Mouse (Mus musculus) limb, embryonic 12.5 days (tissue): ENCODE measurements around the gene Adcy7. TPM values are rescaled to one million over a fixed set of nuclear protein-coding genes. Genes with fewer than 3 reads are reported as not detected.

Source experiments
- ATAC-seq: fragments of 200-750 bp; cut with Nextera tagmentation; 2 replicates; pipeline ENCODE4 v1.8.0; 2017; ENCODE audit warnings: low read depth, moderate TSS enrichment; ENCODE audit not compliant: insufficient number of reproducible peaks, insufficient read depth, low FRiP score, low TSS enrichment
- H3K27ac ChIP-seq: fragments of 300-500 bp; sonication (generic); 2 replicates; pipeline ENCODE4 v1.5.1; 2016; ENCODE audit warnings: mild to moderate bottlenecking, moderate library complexity
- H3K27me3 ChIP-seq: fragments of 300-500 bp; sonication (generic); 2 replicates; pipeline ENCODE4 v1.6.1; 2016; ENCODE audit warnings: mild to moderate bottlenecking, moderate library complexity
- H3K36me3 ChIP-seq: fragments of 300-500 bp; sonication (generic); 2 replicates; pipeline ENCODE4 v1.6.1; 2016; ENCODE audit warnings: mild to moderate bottlenecking, moderate library complexity
- H3K4me1 ChIP-seq: fragments of 300-500 bp; sonication (generic); replicated peaks from 2 replicates; pipeline ENCODE4 v1.6.1; 2016
- H3K4me2 ChIP-seq: fragments of 300-500 bp; sonication (generic); 2 replicates; pipeline ENCODE4 v1.6.1; 2016; ENCODE audit warnings: mild to moderate bottlenecking, moderate library complexity
- H3K4me3 ChIP-seq: fragments of 300-500 bp; sonication (generic); replicated peaks from 2 replicates; pipeline ENCODE4 v1.5.1; 2016; ENCODE audit warnings: mild to moderate bottlenecking
- H3K9ac ChIP-seq: fragments of 300-500 bp; sonication (generic); replicated peaks from 2 replicates; pipeline ENCODE4 v1.6.1; 2016; ENCODE audit warnings: mild to moderate bottlenecking, moderate library complexity
- H3K9me3 ChIP-seq: fragments of 300-500 bp; sonication (generic); 2 replicates; pipeline ENCODE4 v1.6.1; 2016; ENCODE audit warnings: mild to moderate bottlenecking, moderate library complexity
- WGBS: fragments of 180-500 bp; shearing (Covaris S2); methylation state at CpG from one replicate; pipeline ENCODE4 v1.1.7; 2016; 5-methylcytosine and 5-hydroxymethylcytosine counted together
- polyA plus RNA-seq: library from polyadenylated mRNA; unstranded; fragments of >200 nt; fragmentation: Nextera tagmentation; extraction: Ambion mirVana; gene quantifications from 2 replicates; pipeline ENCODE4 v1.2.1, GENCODE M21; 2016

The Adcy7 gene
- polyA plus RNA-seq, 1 experiment from 2014 or later: 4.4 TPM

DNA sequence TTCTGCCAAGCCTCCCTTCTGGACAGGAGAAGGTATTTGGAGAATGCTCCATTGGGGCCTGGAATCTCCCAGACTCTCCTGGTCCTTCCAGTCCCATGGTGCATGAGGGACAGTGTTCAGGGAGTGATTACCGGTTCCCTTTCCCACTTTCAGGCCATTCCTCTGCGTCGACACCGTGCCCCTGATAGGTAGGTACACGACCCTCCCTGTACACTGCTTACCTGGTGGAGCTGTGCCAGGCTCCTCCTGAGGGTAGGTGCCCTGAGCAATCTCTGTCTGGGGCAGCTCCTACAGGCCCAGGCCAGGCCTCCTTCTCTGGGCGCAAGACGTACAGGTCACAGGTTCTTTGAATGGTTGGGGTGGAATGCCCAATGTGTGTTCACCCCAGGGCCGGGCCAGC lies 45.9 kb downstream of the Adcy7 start:
- no peaks in the 10 kb centered on the region for H3K27me3 ChIP-seq
- no peak overlapping the region for H3K9ac ChIP-seq
- no peaks in the 10 kb centered on the region for H3K36me3 ChIP-seq
- H3K27ac ChIP-seq: no peak overlapping the region
- no peaks in the 10 kb centered on the region for H3K9me3 ChIP-seq
- no peak overlapping the region for H3K4me2 ChIP-seq
- WGBS: 93% methylated on average over 8 of the region's 8 CpGs
- no peak for ATAC-seq
- no peak overlapping the region for H3K4me3 ChIP-seq
- peaks cover 13% of the 10 kb centered on the region for H3K4me1 ChIP-seq

GRCm38 (mm10) chr8:88320134-88320533 lies 47.9 kb downstream of the Adcy7 start:
- no peak overlapping the region for H3K4me3 ChIP-seq
- no peak overlapping the region for H3K9ac ChIP-seq
- 94% methylated on average over 6 of the region's 6 CpGs for WGBS
- no peaks in the 10 kb centered on the region for H3K27me3 ChIP-seq
- no peaks in the 10 kb centered on the region for H3K9me3 ChIP-seq
- H3K4me1 ChIP-seq: peaks cover 13% of the 10 kb centered on the region
- H3K27ac ChIP-seq: no peak overlapping the region
- peaks cover 13% of the 10 kb centered on the region; the same call in 1 of the 2 replicates for H3K36me3 ChIP-seq
- H3K4me2 ChIP-seq: no peak overlapping the region
- no peak for ATAC-seq

- WGBS: 87% methylated on average over 5 of the region's 5 CpGs
These were observed 49.2 kb downstream of the Adcy7 start for GRCm38 (mm10) chr8:88321387-88321786.

DNA sequence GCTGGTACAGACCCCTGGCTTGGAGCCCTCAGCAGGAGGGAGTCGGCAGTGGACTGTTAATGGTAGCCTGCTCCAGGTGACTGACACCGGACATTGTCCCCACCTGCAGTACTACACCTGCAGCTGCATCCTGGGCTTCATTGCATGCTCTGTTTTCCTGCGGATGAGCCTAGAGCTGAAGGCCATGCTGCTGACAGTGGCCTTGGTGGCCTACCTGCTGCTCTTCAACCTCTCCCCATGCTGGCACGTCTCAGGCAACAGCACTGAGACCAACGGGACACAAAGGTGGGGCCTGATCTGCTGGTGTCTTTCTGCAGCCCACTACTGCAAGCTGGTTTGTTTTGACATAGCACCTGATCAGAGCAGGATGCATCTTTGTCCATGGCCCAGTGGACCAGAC lies 51.3 kb downstream of the Adcy7 start:
- Histone ChIP-seq H3K4me2 (no peak overlapping the region), H3K4me1 (no peaks in the 10 kb centered on the region), H3K9me3 (no peaks in the 10 kb centered on the region), H3K4me3 (no peak overlapping the region), H3K27ac (no peak overlapping the region), H3K27me3 (no peaks in the 10 kb centered on the region), H3K36me3 (peaks cover 47% of the 10 kb centered on the region), H3K9ac (no peak overlapping the region)
- no peak for ATAC-seq
- 82% methylated on average over 5 of the region's 5 CpGs for WGBS

More at GRCm38 (mm10) chr8:88321387-88321786, 49.2 kb downstream of the Adcy7 start:
- no peak overlapping the region for H3K4me2 ChIP-seq
- H3K27ac ChIP-seq: no peak overlapping the region
- H3K4me3 ChIP-seq: no peak overlapping the region
- H3K36me3 ChIP-seq: peaks cover 26% of the 10 kb centered on the region
- H3K27me3 ChIP-seq: no peaks in the 10 kb centered on the region
- H3K9ac ChIP-seq: no peak overlapping the region
- H3K4me1 ChIP-seq: peaks cover 13% of the 10 kb centered on the region
- ATAC-seq: no peak
- H3K9me3 ChIP-seq: no peaks in the 10 kb centered on the region

GRCm38 (mm10) chr8:88324760-88325159 lies 52.6 kb downstream of the Adcy7 start:
- H3K36me3 ChIP-seq: peaks cover 60% of the 10 kb centered on the region
- 84% methylated on average over 11 of the region's 11 CpGs for WGBS

GRCm38 (mm10) chr8:88325251-88325650 lies 53.0 kb downstream of the Adcy7 start:
- no peaks in the 10 kb centered on the region for H3K27me3 ChIP-seq
- H3K4me3 ChIP-seq: no peak overlapping the region
- 29% methylated on average over 5 of the region's 5 CpGs for WGBS
- H3K27ac ChIP-seq: no peak overlapping the region
- no peak overlapping the region for H3K9ac ChIP-seq
- no peak overlapping the region for H3K4me2 ChIP-seq
- no peak for ATAC-seq
- H3K9me3 ChIP-seq: no peaks in the 10 kb centered on the region
- no peaks in the 10 kb centered on the region for H3K4me1 ChIP-seq
- H3K36me3 ChIP-seq: peaks cover 64% of the 10 kb centered on the region

More at GRCm38 (mm10) chr8:88324760-88325159, 52.6 kb downstream of the Adcy7 start:
- Histone ChIP-seq H3K4me2 (no peak overlapping the region), H3K27ac (no peak overlapping the region), H3K9ac (no peak overlapping the region), H3K4me1 (no peaks in the 10 kb centered on the region), H3K27me3 (no peaks in the 10 kb centered on the region), H3K9me3 (no peaks in the 10 kb centered on the region), H3K4me3 (no peak overlapping the region)
- no peak for ATAC-seq

- H3K9me3 ChIP-seq: no peaks in the 10 kb centered on the region
- H3K27ac ChIP-seq: no peak overlapping the region
- H3K4me1 ChIP-seq: no peaks in the 10 kb centered on the region
- H3K27me3 ChIP-seq: no peaks in the 10 kb centered on the region
- WGBS: 90% methylated on average over 5 of the region's 5 CpGs
- H3K36me3 ChIP-seq: peaks cover 69% of the 10 kb centered on the region
- H3K4me3 ChIP-seq: no peak overlapping the region
- no peak overlapping the region for H3K4me2 ChIP-seq
- ATAC-seq: no peak
- H3K9ac ChIP-seq: no peak overlapping the region
These were observed 53.6 kb downstream of the Adcy7 start for GRCm38 (mm10) chr8:88325795-88326194.

DNA sequence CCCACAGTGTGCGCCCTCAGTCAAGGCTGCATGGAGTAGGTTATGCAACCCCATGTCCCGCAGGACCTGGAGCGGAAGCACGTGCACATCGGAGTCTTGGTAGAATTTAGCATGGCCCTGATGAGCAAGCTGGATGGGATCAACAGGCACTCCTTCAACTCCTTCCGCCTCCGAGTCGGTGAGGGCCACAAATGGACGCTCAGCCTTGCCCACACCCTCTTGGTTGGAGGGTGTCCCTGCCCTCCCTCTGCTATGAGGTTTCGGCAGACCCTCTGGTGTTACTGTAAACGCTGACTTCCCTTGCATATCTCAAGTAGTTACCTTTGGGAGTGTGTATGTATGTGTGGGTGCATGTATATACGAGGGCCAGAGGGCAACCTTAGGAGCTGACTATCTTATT lies 54.1 kb downstream of the Adcy7 start:
- no peak for ATAC-seq
- H3K9me3 ChIP-seq: no peaks in the 10 kb centered on the region
- H3K4me3 ChIP-seq: no peak overlapping the region
- H3K4me2 ChIP-seq: no peak overlapping the region
- 94% methylated on average over 12 of the region's 12 CpGs for WGBS
- H3K9ac ChIP-seq: no peak overlapping the region
- H3K27ac ChIP-seq: no peak overlapping the region
- H3K36me3 ChIP-seq: peaks cover 73% of the 10 kb centered on the region
- H3K4me1 ChIP-seq: no peaks in the 10 kb centered on the region
- H3K27me3 ChIP-seq: no peaks in the 10 kb centered on the region

- Histone ChIP-seq H3K4me1 (no peaks in the 10 kb centered on the region), H3K4me3 (no peak overlapping the region), H3K27me3 (no peaks in the 10 kb centered on the region), H3K4me2 (no peak overlapping the region), H3K27ac (no peak overlapping the region), H3K9ac (no peak overlapping the region), H3K9me3 (no peaks in the 10 kb centered on the region), H3K36me3 (peaks cover 95% of the 10 kb centered on the region)
- 89% methylated on average over 6 of the region's 6 CpGs for WGBS
- no peak for ATAC-seq
These were observed 56.5 kb downstream of the Adcy7 start for GRCm38 (mm10) chr8:88328689-88329088.

DNA sequence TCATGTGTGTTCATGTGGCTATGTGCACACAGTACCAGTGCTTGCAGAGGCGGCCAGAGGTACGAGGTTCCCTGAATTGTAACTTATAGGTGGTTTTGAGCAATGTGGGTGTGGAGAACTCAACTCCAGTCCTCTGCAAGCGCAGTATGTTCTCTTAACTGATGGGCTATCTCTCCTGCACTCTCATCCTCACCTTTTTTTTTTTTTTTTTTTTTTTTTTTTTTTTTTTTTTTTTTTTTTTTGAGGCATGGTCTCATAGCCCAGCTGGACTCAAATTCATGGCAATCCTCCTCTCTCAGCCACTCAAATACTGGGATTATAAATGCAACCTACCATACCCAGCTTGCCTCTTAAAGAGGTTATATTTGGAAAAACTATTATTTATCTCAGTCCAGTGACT lies 58.6 kb downstream of the Adcy7 start:
- WGBS: 97% methylated on average over 3 of the region's 3 CpGs

GRCm38 (mm10) chr8:88334384-88334783 lies 62.2 kb downstream of the Adcy7 start:
- Histone ChIP-seq H3K4me1 (no peaks in the 10 kb centered on the region), H3K36me3 (peaks cover 95% of the 10 kb centered on the region), H3K4me3 (no peak overlapping the region), H3K27ac (no peak overlapping the region), H3K9ac (no peak overlapping the region), H3K27me3 (no peaks in the 10 kb centered on the region), H3K4me2 (no peak overlapping the region), H3K9me3 (no peaks in the 10 kb centered on the region)
- ATAC-seq: no peak
- 87% methylated on average over 2 of the region's 2 CpGs for WGBS

More for the DNA sequence above, 58.6 kb downstream of the Adcy7 start:
- no peaks in the 10 kb centered on the region for H3K9me3 ChIP-seq
- no peak overlapping the region for H3K4me2 ChIP-seq
- no peak overlapping the region for H3K27ac ChIP-seq
- H3K9ac ChIP-seq: no peak overlapping the region
- no peak for ATAC-seq
- H3K4me3 ChIP-seq: no peak overlapping the region
- H3K27me3 ChIP-seq: no peaks in the 10 kb centered on the region
- H3K36me3 ChIP-seq: peaks cover 97% of the 10 kb centered on the region
- H3K4me1 ChIP-seq: no peaks in the 10 kb centered on the region

DNA sequence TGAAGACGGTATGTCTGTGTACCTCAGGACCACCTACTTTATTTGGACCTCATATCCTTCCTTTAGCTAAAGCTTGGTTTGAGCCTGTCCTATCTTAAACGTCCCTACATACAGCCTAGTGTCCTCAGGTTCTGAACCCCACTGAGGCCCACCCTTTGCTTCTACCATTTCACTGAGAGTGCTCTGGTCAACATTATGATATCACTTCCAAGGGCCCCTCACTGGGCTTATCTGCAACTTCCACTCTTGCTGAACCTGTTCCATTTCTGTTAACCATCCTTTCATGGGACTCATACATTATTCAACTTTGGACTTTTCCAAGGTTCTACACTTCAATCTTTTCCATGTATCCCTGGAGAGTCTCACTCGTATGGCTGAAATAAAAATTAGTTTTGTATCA lies 62.8 kb downstream of the Adcy7 start:
- 84% methylated on average over 3 of the region's 3 CpGs for WGBS
- ATAC-seq: no peak
- H3K9ac ChIP-seq: no peak overlapping the region

More for the DNA sequence above, 62.8 kb downstream of the Adcy7 start:
- Histone ChIP-seq H3K4me3 (no peak overlapping the region), H3K27me3 (no peaks in the 10 kb centered on the region), H3K9me3 (no peaks in the 10 kb centered on the region), H3K4me2 (no peak overlapping the region), H3K4me1 (no peaks in the 10 kb centered on the region), H3K36me3 (peaks cover 95% of the 10 kb centered on the region), H3K27ac (no peak overlapping the region)
